Mouse (Mus musculus): ENCODE measurements around the gene Polr2e. TPM values are rescaled to one million over a fixed set of nuclear protein-coding genes. Genes with fewer than 3 reads are reported as not detected.

Polr2e gene
- polyA plus RNA-seq (2015; fragmentation: Nextera tagmentation; extraction: Ambion mirVana): 174 and 180 TPM in 2 replicates

- peak within 1 kb of the TSS; percentile 60 for H3K27ac ChIP-seq (ENCODE audit: low read length)
- WGBS: under 1% methylated on average over 40 of the region's 40 CpGs
- peak within 1 kb of the TSS; percentile 96 for H3K4me3 ChIP-seq (replicated peaks; ENCODE audit: low read length)
- H3K9me3 ChIP-seq (replicated peaks; ENCODE audit: control insufficient read depth, low read length): no peaks in the 10 kb centered on the region
- peaks cover 14% of the 10 kb centered on the region for H3K4me1 ChIP-seq (ENCODE audit: control insufficient read depth, insufficient read depth, low read length)
- H3K36me3 ChIP-seq (ENCODE audit: control insufficient read depth, insufficient read depth, low read length): peaks cover 27% of the 10 kb centered on the region
- peak within 1 kb of the TSS; percentile 79 for H3K9ac ChIP-seq (ENCODE audit: low read length)
- ATAC-seq (ENCODE audit: insufficient read depth, low FRiP score): peak; percentile 97
- no peaks in the 10 kb centered on the region for H3K27me3 ChIP-seq (ENCODE audit: control insufficient read depth, insufficient read depth, low read length)
- peak within 1 kb of the TSS; percentile 71 for H3K4me2 ChIP-seq (ENCODE audit: low read depth, low read length)
Observed at GRCm38 (mm10) chr10:80039559-80039979, at the start of gene Polr2e. Polr2e (minus strand) TSS chr10:80039795.

GRCm38 (mm10) chr10:80089146-80089545 lies 49.6 kb upstream of the Polr2e start:
- ATAC-seq (ENCODE audit: insufficient read depth, low FRiP score): no peak

GRCm38 (mm10) chr10:80087483-80087882 lies 47.9 kb upstream of the Polr2e start:
- peaks cover 6% of the 10 kb centered on the region; the same call in 1 of the 2 replicates for H3K4me1 ChIP-seq (ENCODE audit: control insufficient read depth, insufficient read depth, low read length)
- H3K36me3 ChIP-seq (ENCODE audit: control insufficient read depth, insufficient read depth, low read length): no peaks in the 10 kb centered on the region
- no peak overlapping the region for H3K4me2 ChIP-seq (ENCODE audit: low read depth, low read length)
- H3K27ac ChIP-seq (ENCODE audit: low read length): no peak overlapping the region
- H3K27me3 ChIP-seq (ENCODE audit: control insufficient read depth, insufficient read depth, low read length): no peaks in the 10 kb centered on the region
- no peak overlapping the region for H3K9ac ChIP-seq (ENCODE audit: low read length)
- no peaks in the 10 kb centered on the region for H3K9me3 ChIP-seq (replicated peaks; ENCODE audit: control insufficient read depth, low read length)
- 86% methylated on average over 8 of the region's 8 CpGs for WGBS
- no peak for ATAC-seq (ENCODE audit: insufficient read depth, low FRiP score)
- H3K4me3 ChIP-seq (replicated peaks; ENCODE audit: low read length): no peak overlapping the region

More at GRCm38 (mm10) chr10:80089146-80089545, 49.6 kb upstream of the Polr2e start:
- no peaks in the 10 kb centered on the region for H3K9me3 ChIP-seq (replicated peaks; ENCODE audit: control insufficient read depth, low read length)
- H3K36me3 ChIP-seq (ENCODE audit: control insufficient read depth, insufficient read depth, low read length): no peaks in the 10 kb centered on the region
- H3K4me3 ChIP-seq (replicated peaks; ENCODE audit: low read length): no peak overlapping the region
- WGBS: 47% methylated on average over 4 of the region's 4 CpGs
- H3K4me2 ChIP-seq (ENCODE audit: low read depth, low read length): no peak overlapping the region
- H3K9ac ChIP-seq (ENCODE audit: low read length): no peak overlapping the region
- no peaks in the 10 kb centered on the region for H3K27me3 ChIP-seq (ENCODE audit: control insufficient read depth, insufficient read depth, low read length)
- H3K27ac ChIP-seq (ENCODE audit: low read length): no peak overlapping the region
- peaks cover 11% of the 10 kb centered on the region for H3K4me1 ChIP-seq (ENCODE audit: control insufficient read depth, insufficient read depth, low read length)

- WGBS: 53% methylated on average over 3 of the region's 3 CpGs
- H3K27me3 ChIP-seq (ENCODE audit: control insufficient read depth, insufficient read depth, low read length): no peaks in the 10 kb centered on the region
- H3K36me3 ChIP-seq (ENCODE audit: control insufficient read depth, insufficient read depth, low read length): peaks cover 4% of the 10 kb centered on the region
- ATAC-seq (ENCODE audit: insufficient read depth, low FRiP score): no peak
- H3K9ac ChIP-seq (ENCODE audit: low read length): peak overlapping the region; percentile 13
- peaks cover 6% of the 10 kb centered on the region; the same call in 1 of the 2 replicates for H3K4me1 ChIP-seq (ENCODE audit: control insufficient read depth, insufficient read depth, low read length)
- H3K4me2 ChIP-seq (ENCODE audit: low read depth, low read length): no peak overlapping the region
- H3K4me3 ChIP-seq (replicated peaks; ENCODE audit: low read length): no peak overlapping the region
- H3K27ac ChIP-seq (ENCODE audit: low read length): no peak overlapping the region
- H3K9me3 ChIP-seq (replicated peaks; ENCODE audit: control insufficient read depth, low read length): no peaks in the 10 kb centered on the region
Observed at GRCm38 (mm10) chr10:80086847-80087246, 47.3 kb upstream of the Polr2e start.

- peak overlapping the region; percentile 50 for H3K27ac ChIP-seq (ENCODE audit: low read length)
Observed at GRCm38 (mm10) chr10:80084817-80085487, 45.4 kb upstream of the Polr2e start.

GRCm38 (mm10) chr10:80081075-80081474 lies 41.5 kb upstream of the Polr2e start:
- Histone ChIP-seq H3K27ac (ENCODE audit: low read length) (no peak overlapping the region), H3K9me3 (replicated peaks; ENCODE audit: control insufficient read depth, low read length) (no peaks in the 10 kb centered on the region), H3K4me1 (ENCODE audit: control insufficient read depth, insufficient read depth, low read length) (peaks cover 11% of the 10 kb centered on the region), H3K4me3 (replicated peaks; ENCODE audit: low read length) (no peak overlapping the region), H3K4me2 (ENCODE audit: low read depth, low read length) (no peak overlapping the region), H3K36me3 (ENCODE audit: control insufficient read depth, insufficient read depth, low read length) (peaks cover 8% of the 10 kb centered on the region), H3K9ac (ENCODE audit: low read length) (no peak overlapping the region), H3K27me3 (ENCODE audit: control insufficient read depth, insufficient read depth, low read length) (no peaks in the 10 kb centered on the region)
- WGBS: 61% methylated on average over 3 of the region's 3 CpGs
- ATAC-seq (ENCODE audit: insufficient read depth, low FRiP score): no peak

More at GRCm38 (mm10) chr10:80084817-80085487, 45.4 kb upstream of the Polr2e start:
- Histone ChIP-seq H3K36me3 (ENCODE audit: control insufficient read depth, insufficient read depth, low read length) (peaks cover 8% of the 10 kb centered on the region), H3K4me2 (ENCODE audit: low read depth, low read length) (no peak overlapping the region), H3K9ac (ENCODE audit: low read length) (peak overlapping the region; percentile 36; the same call in 1 of the 2 replicates), H3K4me3 (replicated peaks; ENCODE audit: low read length) (no peak overlapping the region), H3K9me3 (replicated peaks; ENCODE audit: control insufficient read depth, low read length) (no peaks in the 10 kb centered on the region), H3K4me1 (ENCODE audit: control insufficient read depth, insufficient read depth, low read length) (peaks cover 11% of the 10 kb centered on the region), H3K27me3 (ENCODE audit: control insufficient read depth, insufficient read depth, low read length) (no peaks in the 10 kb centered on the region)
- WGBS: 59% methylated on average over 9 of the region's 9 CpGs
- peak; percentile 39; the same call in 1 of the 2 replicates for ATAC-seq (ENCODE audit: insufficient read depth, low FRiP score)

GRCm38 (mm10) chr10:80080396-80081070 lies 40.9 kb upstream of the Polr2e start:
- WGBS: 73% methylated on average over 16 of the region's 16 CpGs
- Histone ChIP-seq H3K27me3 (ENCODE audit: control insufficient read depth, insufficient read depth, low read length) (no peaks in the 10 kb centered on the region), H3K36me3 (ENCODE audit: control insufficient read depth, insufficient read depth, low read length) (peaks cover 8% of the 10 kb centered on the region), H3K9me3 (replicated peaks; ENCODE audit: control insufficient read depth, low read length) (no peaks in the 10 kb centered on the region), H3K27ac (ENCODE audit: low read length) (no peak overlapping the region), H3K4me3 (replicated peaks; ENCODE audit: low read length) (no peak overlapping the region), H3K4me1 (ENCODE audit: control insufficient read depth, insufficient read depth, low read length) (peaks cover 13% of the 10 kb centered on the region), H3K9ac (ENCODE audit: low read length) (0 out of 2 replicates have a peak overlapping the region, but pooled peaks have one; percentile 30), H3K4me2 (ENCODE audit: low read depth, low read length) (no peak overlapping the region)
- 0 out of 2 replicates have a peak, but pooled peaks have one; percentile 39 for ATAC-seq (ENCODE audit: insufficient read depth, low FRiP score)

GRCm38 (mm10) chr10:80078366-80078765 lies 38.8 kb upstream of the Polr2e start:
- Histone ChIP-seq H3K36me3 (ENCODE audit: control insufficient read depth, insufficient read depth, low read length) (peaks cover 8% of the 10 kb centered on the region), H3K27ac (ENCODE audit: low read length) (no peak overlapping the region), H3K4me2 (ENCODE audit: low read depth, low read length) (no peak overlapping the region), H3K27me3 (ENCODE audit: control insufficient read depth, insufficient read depth, low read length) (no peaks in the 10 kb centered on the region), H3K4me3 (replicated peaks; ENCODE audit: low read length) (no peak overlapping the region), H3K4me1 (ENCODE audit: control insufficient read depth, insufficient read depth, low read length) (peaks cover 23% of the 10 kb centered on the region), H3K9ac (ENCODE audit: low read length) (no peak overlapping the region), H3K9me3 (replicated peaks; ENCODE audit: control insufficient read depth, low read length) (no peaks in the 10 kb centered on the region)
- ATAC-seq (ENCODE audit: insufficient read depth, low FRiP score): no peak
- 90% methylated on average over 1 of the region's 1 CpGs for WGBS

GRCm38 (mm10) chr10:80077312-80077711 lies 37.7 kb upstream of the Polr2e start:
- H3K4me2 ChIP-seq (ENCODE audit: low read depth, low read length): no peak overlapping the region
- no peaks in the 10 kb centered on the region for H3K9me3 ChIP-seq (replicated peaks; ENCODE audit: control insufficient read depth, low read length)
- no peak overlapping the region for H3K9ac ChIP-seq (ENCODE audit: low read length)
- H3K27ac ChIP-seq (ENCODE audit: low read length): no peak overlapping the region
- no peak overlapping the region for H3K4me3 ChIP-seq (replicated peaks; ENCODE audit: low read length)
- no peak for ATAC-seq (ENCODE audit: insufficient read depth, low FRiP score)
- peaks cover 8% of the 10 kb centered on the region for H3K36me3 ChIP-seq (ENCODE audit: control insufficient read depth, insufficient read depth, low read length)
- WGBS: 89% methylated on average over 5 of the region's 5 CpGs
- no peaks in the 10 kb centered on the region for H3K27me3 ChIP-seq (ENCODE audit: control insufficient read depth, insufficient read depth, low read length)
- H3K4me1 ChIP-seq (ENCODE audit: control insufficient read depth, insufficient read depth, low read length): peaks cover 23% of the 10 kb centered on the region

All from stomach, embryonic 16.5 days (tissue).